Mouse (Mus musculus) layer of hippocampus, adult 9-11 months (tissue): Measurements from ENCODE around the gene Itsn1.

Experiments
- DNase-seq: peaks from one replicate; pipeline ENCODE4 v3.0.0; 2022

Itsn1 gene

GRCm38 (mm10) chr16:91880869-91881767, 152.0 kb downstream of the Itsn1 start:
- no peak for DNase-seq

- no peak for DNase-seq
These were observed 153.2 kb downstream of the Itsn1 start for GRCm38 (mm10) chr16:91882168-91882859.

- no peak for DNase-seq
These were observed 154.6 kb downstream of the Itsn1 start for GRCm38 (mm10) chr16:91883636-91884035.

DNA sequence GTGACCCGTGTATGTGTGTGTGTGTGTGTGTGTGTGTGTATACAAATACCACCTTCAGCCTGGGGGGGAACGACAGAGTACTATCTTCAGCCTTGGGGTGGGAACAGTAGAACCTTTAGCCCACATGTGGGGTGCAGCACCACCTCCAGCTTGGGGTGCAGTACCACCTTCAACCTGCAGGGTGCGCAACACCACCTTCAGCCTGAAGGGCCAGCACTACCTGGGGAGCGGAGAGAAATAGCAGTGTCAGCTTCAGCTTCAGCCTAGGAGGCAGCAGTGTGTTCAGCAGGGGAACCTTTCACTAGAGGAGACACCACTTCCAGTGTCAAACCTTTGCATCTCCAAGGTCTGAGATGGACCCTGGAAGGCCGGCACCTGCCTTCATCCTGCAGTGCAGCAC, 155.1 kb downstream of the Itsn1 start:
- DNase-seq, result no peak

DNA sequence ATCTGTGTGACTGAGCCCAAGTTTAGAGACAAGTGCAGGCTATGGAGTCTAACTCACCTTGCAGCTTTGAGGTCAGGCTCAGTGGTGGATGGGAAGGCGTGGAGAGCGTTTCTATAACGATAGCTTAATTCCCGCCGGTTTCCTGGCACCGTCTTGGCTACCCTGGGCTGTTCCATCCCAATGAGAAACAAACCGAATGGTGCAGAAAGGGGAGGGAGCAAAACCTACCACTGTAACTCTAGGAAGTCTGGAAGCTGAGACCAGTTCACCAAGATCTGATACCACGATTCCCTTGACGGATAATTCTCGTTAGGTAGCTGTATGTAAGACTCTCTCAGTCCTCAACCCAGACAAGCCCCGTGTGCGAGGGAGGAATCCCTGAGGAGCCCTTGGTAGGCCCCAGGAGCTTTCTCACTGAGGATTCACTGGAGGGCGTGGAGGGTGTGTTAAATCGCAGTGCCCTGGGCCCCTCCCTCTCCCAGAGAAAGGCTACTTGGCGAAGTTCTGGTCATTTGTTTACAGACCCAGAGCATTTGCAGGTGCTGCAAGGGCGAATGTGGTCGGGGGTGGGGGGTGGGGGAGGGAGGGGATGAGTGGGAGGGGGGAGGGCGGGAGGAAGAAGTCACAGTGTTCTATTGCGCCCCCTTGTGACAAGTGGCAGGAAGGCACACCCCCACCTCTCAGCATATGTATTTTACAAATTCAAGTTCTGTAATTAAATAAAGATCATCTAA, 156.5 kb downstream of the Itsn1 start:
- DNase-seq, result no peak

- no peak for DNase-seq
These were observed 159.3 kb downstream of the Itsn1 start for GRCm38 (mm10) chr16:91888368-91888767.

- DNase-seq, result no peak
These were observed 160.8 kb downstream of the Itsn1 start for GRCm38 (mm10) chr16:91889831-91890230.

GRCm38 (mm10) chr16:91891218-91891617, 162.1 kb downstream of the Itsn1 start:
- no peak for DNase-seq

DNA sequence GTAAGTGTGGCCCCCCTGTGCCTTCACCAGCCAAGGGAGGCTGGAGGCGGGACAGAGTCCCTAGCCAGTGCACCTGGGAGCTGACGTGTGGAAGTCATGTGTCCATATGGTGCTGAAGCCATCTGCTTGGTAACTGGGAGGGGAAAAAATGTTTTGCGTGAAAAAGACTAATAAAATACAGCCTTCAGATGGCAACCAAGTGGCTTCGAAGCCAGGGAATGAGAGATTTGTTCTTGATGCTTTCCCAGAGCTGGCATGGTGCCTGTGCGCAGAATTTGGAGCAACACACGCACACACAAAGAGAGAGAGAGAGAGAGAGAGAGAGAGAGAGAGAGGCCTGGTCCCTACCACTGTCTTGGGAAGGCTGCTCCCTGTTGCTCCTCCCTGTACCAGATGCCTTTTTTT, 167.3 kb downstream of the Itsn1 start:
- DNase-seq, result peak; percentile 83

GRCm38 (mm10) chr16:91898850-91899848, 170.1 kb downstream of the Itsn1 start:
- no peak for DNase-seq

DNA sequence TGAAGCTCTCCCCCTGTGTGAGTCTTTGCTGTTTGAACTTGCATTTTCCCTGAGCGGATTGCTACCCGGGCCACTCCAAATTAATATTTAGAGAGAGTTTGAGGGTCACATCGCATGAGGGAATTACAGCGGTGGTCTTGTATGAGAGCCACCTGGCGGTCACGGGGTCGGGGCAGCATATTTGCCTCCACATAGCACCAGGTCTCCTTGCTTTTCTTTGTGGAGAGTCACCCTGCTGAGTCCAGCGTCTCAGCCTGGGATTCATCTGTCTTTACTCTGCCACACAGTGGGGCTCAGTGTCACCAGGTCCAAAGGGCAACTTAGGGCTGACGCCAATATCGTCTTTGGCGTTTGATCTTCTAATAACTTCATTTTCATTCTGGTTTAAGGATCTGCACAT, 171.2 kb downstream of the Itsn1 start:
- no peak for DNase-seq

GRCm38 (mm10) chr16:91903801-91904506, 174.9 kb downstream of the Itsn1 start:
- DNase-seq, result no peak

DNA sequence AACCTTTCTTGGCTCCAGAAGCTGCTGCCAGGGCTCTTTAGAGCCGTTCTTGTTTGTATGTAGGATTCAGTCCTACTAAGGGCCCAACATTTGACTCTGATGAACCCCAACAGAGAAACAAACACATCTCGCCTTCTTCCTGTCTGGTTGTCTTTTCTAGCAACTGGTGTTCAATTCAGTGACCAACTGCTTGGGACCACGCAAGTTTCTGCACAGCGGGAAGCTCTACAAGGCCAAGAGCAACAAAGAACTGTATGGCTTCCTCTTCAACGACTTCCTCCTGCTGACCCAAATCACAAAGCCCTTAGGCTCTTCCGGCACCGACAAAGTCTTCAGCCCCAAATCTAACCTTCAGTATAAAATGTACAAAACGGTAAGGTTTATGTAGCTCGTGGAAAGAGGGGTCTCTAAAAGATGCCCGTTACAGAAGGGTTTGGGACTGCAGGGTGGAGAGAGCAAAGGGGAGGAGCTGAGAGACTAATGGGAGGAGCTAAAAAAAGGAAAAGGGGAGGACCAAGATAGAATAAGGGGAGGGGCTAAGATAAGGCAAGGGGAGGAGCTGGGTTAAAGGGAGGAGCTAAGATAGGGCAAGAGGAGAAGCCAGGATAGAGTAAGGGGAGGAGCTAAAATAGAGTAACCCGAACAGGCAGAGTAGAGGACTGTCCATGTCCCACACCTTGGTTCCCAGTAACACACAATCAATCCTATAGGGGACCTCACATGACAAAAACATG, 176.2 kb downstream of the Itsn1 start:
- DNase-seq, result no peak

DNA sequence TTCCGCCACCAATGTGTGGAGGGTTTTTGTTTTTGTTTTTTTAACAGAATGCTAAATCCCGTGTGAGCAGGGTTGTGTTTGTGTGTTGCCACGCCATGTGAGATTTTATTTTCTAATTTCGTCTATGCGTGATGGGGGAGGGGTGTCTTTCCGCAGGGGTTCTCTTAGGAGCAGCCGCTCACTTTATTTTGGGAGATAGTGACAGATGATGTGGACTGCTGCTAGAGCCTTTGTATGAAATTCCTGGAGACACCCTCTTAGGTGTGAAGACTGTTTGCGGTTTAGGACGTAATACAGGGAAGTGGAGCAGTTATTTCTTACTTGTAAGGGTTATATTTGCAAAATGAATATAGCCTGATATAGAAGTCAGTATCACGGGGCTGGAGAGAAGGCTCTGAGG, 176.9 kb downstream of the Itsn1 start:
- no peak for DNase-seq

DNA sequence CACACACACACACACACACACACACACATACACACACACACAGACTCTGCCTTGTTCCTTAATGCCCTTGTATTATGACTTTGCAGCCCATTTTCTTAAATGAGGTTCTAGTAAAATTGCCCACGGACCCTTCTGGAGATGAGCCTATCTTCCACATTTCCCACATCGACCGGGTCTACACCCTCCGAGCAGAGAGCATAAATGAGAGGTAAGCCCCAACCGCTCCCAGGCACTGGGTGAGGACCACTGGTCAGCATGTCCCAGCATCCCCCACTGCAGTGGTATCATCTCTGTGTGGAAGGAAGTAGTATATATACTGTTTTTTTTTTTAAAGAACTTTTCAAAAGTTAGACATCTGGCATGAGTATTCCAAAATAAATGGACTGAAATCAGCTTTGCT, 177.6 kb downstream of the Itsn1 start:
- DNase-seq, result no peak

GRCm38 (mm10) chr16:91907158-91907557, 178.1 kb downstream of the Itsn1 start:
- DNase-seq, result no peak

- DNase-seq, result no peak
These were observed 180.7 kb downstream of the Itsn1 start for GRCm38 (mm10) chr16:91909569-91910335.

- peak; percentile 88 for DNase-seq
These were observed 188.6 kb downstream of the Itsn1 start for GRCm38 (mm10) chr16:91917631-91918096.

GRCm38 (mm10) chr16:91918461-91918860, 189.4 kb downstream of the Itsn1 start:
- DNase-seq, result peak; percentile 39

DNA sequence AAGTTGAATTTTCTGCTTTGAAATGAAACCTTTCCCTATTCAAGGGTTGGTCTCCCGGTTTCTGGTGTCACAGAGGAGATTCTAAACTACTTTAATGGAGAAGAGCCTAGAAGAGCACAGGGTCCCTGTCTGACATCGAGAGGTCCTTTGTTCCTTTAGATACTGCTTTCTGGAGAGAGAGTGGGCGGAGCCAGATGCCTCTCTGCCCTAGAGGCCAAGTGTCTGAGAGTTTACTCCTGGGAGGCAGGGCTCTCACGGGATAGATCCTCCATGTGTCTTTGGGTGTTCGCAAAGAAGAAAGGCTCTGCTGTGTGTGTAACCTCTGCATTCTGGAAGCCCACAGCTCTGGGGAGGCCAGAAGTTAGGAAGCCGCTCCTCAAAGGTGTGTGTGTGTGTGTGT, 190.0 kb downstream of the Itsn1 start:
- DNase-seq, result no peak
